Comparison of ENCODE assay signal across 8 mouse cellular contexts in genomic region chr3:129533743-129534530, GRCm38 (mm10). TPM values are rescaled to one million over a fixed set of nuclear protein-coding genes. Genes with fewer than 3 reads are reported as not detected.
DNase-seq lines count a peak whose midpoint lies in the region; ATAC-seq lines count a peak whose summit lies in the region.

No protein-coding gene starts in this region.

- no peaks in the 10 kb centered on the region for H3K27me3 ChIP-seq in intestine, embryonic 16.5 days (replicated peaks; ENCODE audit: control insufficient read depth, insufficient read depth, low read length)
- no peaks in the 10 kb centered on the region for H3K27me3 ChIP-seq in limb, embryonic 10.5 days (ENCODE audit: low read depth, poor library complexity, severe bottlenecking)
- H3K27me3 ChIP-seq in midbrain, embryonic 10.5 days (ENCODE audit: low read depth, poor library complexity, severe bottlenecking): no peaks in the 10 kb centered on the region

- H3K4me1 ChIP-seq in intestine, embryonic 16.5 days (ENCODE audit: control insufficient read depth, insufficient read depth, low read length): peaks cover 19% of the 10 kb centered on the region
- H3K4me1 ChIP-seq in limb, embryonic 10.5 days: peaks cover 38% of the 10 kb centered on the region
- peaks cover 56% of the 10 kb centered on the region for H3K4me1 ChIP-seq in midbrain, embryonic 10.5 days

- no peaks in the 10 kb centered on the region for H3K36me3 ChIP-seq in intestine, embryonic 16.5 days (ENCODE audit: control insufficient read depth, insufficient read depth, low read length)
- peaks cover 14% of the 10 kb centered on the region for H3K36me3 ChIP-seq in limb, embryonic 10.5 days
- no peaks in the 10 kb centered on the region for H3K36me3 ChIP-seq in midbrain, embryonic 10.5 days

- H3K4me3 ChIP-seq in intestine, embryonic 16.5 days (ENCODE audit: low read length): peak overlapping the region; percentile 85
- peak overlapping the region; percentile 73 for H3K4me3 ChIP-seq in limb, embryonic 10.5 days
- peak overlapping the region; percentile 91 for H3K4me3 ChIP-seq in midbrain, embryonic 10.5 days

- peak; percentile 34 for ATAC-seq in intestine, embryonic 16.5 days

- DNase-seq in adrenal gland, adult 18-20 months (ENCODE audit: low spot score in 2 of 2): peak; percentile 76
- DNase-seq in embryo, embryonic 10.5 days (ENCODE audit: low spot score): peak; percentile 72
- DNase-seq in gastrocnemius, postnatal 4 days (ENCODE audit: low spot score in 2 of 2): peak; percentile 63 to 71
- DNase-seq in limb, embryonic 10.5 days (ENCODE audit: low spot score): peak; percentile 82
- peak; percentile 81 for DNase-seq in midbrain, embryonic 10.5 days (ENCODE audit: low spot score)
- DNase-seq in skeletal muscle tissue, adult 2 months (ENCODE audit: low read depth, low spot score): peak; percentile 13
- peak; percentile 85 for DNase-seq in yolk sac, embryonic 10.5 days (ENCODE audit: low spot score)

- peak overlapping the region; percentile 99 for H3K9ac ChIP-seq in intestine, embryonic 16.5 days (ENCODE audit: low read depth, low read length)

- H3K9me3 ChIP-seq in intestine, embryonic 16.5 days (ENCODE audit: control insufficient read depth, low read length): no peaks in the 10 kb centered on the region
- H3K9me3 ChIP-seq in limb, embryonic 10.5 days (replicated peaks): no peaks in the 10 kb centered on the region
- H3K9me3 ChIP-seq in midbrain, embryonic 10.5 days (replicated peaks): no peaks in the 10 kb centered on the region

- WGBS in intestine, embryonic 16.5 days: under 1% methylated on average over 62 of the region's 74 CpGs
- under 1% methylated on average over 73 of the region's 74 CpGs for WGBS in limb, embryonic 10.5 days
- WGBS in midbrain, embryonic 10.5 days: under 1% methylated on average over 72 of the region's 74 CpGs

- peak overlapping the region; percentile 97 for H3K27ac ChIP-seq in intestine, embryonic 16.5 days (ENCODE audit: low read length)
- peak overlapping the region; percentile 98 for H3K27ac ChIP-seq in limb, embryonic 10.5 days
- peak overlapping the region; percentile 100 for H3K27ac ChIP-seq in midbrain, embryonic 10.5 days (replicated peaks)

- peak overlapping the region; percentile 80 for H3K4me2 ChIP-seq in intestine, embryonic 16.5 days (ENCODE audit: low read depth, low read length)

RNA-seq across cellular contexts. Expression of gene Elovl6, which starts 1.8 kb away (rescaled TPM):
- 100 to 1,000 TPM; 124 to 187 TPM for total RNA-seq in adrenal gland, adult 18-20 months (2021)
- total RNA-seq in gastrocnemius, postnatal 4 days (2021): 10 to 100 TPM; 11.8 to 12.3 TPM
- polyA plus RNA-seq in intestine, embryonic 16.5 days (2015; fragmentation: Nextera tagmentation; extraction: Ambion mirVana): 51.4 and 51.7 TPM in 2 replicates
- 54.6 and 59.0 TPM in 2 replicates for polyA plus RNA-seq in limb, embryonic 10.5 days (2016; fragmentation: Nextera tagmentation; extraction: Ambion mirVana)
- polyA plus RNA-seq in midbrain, embryonic 10.5 days (2016; fragmentation: Nextera tagmentation; extraction: Ambion mirVana): 39.5 TPM in 2 replicates

Comparison
In these comparisons a context has a peak if more than half of its experiments do, and no peak if none do; other contexts are left out.
1. Peak in every context shown above with its lines: DNase-seq, ATAC-seq, H3K4me3 ChIP-seq and H3K27ac ChIP-seq.
2. DNase-seq: peak in every context shown above with its lines; median percentile 85 in yolk sac, embryonic 10.5 days; 82 in limb, embryonic 10.5 days; 81 in midbrain, embryonic 10.5 days; 76 in adrenal gland, adult 18-20 months; 72 in embryo, embryonic 10.5 days; 67 in gastrocnemius, postnatal 4 days; 13 in skeletal muscle tissue, adult 2 months.